Mouse (Mus musculus): ENCODE measurements around the gene Chl1.

- TF ChIP-seq POLR2A (IDR thresholded peaks at IDR 0.05; ENCODE audit: extremely low read depth, insufficient read depth, low read length) (no peak), CTCF (IDR thresholded peaks at IDR 0.05; ENCODE audit: extremely low read depth, insufficient read depth, low read length) (no peak)
These were observed 54.4 kb downstream of the Chl1 start for GRCm38 (mm10) chr6:103564811-103565210.
